Mouse (Mus musculus): ENCODE data around the gene Intu.

- TF ChIP-seq POLR2A (IDR thresholded peaks at IDR 0.05; ENCODE audit: control insufficient read depth in 1 of 2, insufficient read depth in 1 of 2, low read depth in 1 of 2, low read length in 2 of 2, poor library complexity in 1 of 2) (no peak), TAL1 (IDR thresholded peaks at IDR 0.05; ENCODE audit: low read length) (no peak)
Measured at GRCm38 (mm10) chr3:40673515-40673914, 142.4 kb downstream of the Intu start.

Measured in MEL (cell line).